Mouse (Mus musculus) left cerebral cortex, adult 18-20 months (tissue): ENCODE data around the gene Zswim8. TPM values are rescaled to one million over a fixed set of nuclear protein-coding genes. Genes with fewer than 3 reads are reported as not detected.

Source experiments
- DNase-seq, 2 experiments: peaks; one replicate each; pipeline ENCODE4 v3.0.0; 2021 to 2022; ENCODE audit warnings: low spot score in 2 of 2, mixed read lengths in 1 of 2
- long read RNA-seq, 2 experiments: library from polyadenylated mRNA; stranded (forward); transcript quantifications; one replicate each; pipeline ENCODE4 v2.0.0; 2021
- total RNA-seq, 2 experiments: library from RNA; stranded (reverse); gene quantifications; 2 replicates each; pipeline ENCODE4 v1.2.3; 2021

Gene Zswim8
- 100 to 1,000 TPM; 151 to 155 TPM for total RNA-seq
- long read RNA-seq, experiment 1, full-length matches to known transcripts: 4 of 37 reads
- long read RNA-seq, experiment 1, partial matches to known transcripts: 25 of 37 reads
- long read RNA-seq, experiment 1, other reads (novel, unspliced or antisense): 8 of 37 reads
- long read RNA-seq, experiment 2, partial matches to known transcripts: 21 of 27 reads
- long read RNA-seq, experiment 2, other reads (novel, unspliced or antisense): 6 of 27 reads

DNA sequence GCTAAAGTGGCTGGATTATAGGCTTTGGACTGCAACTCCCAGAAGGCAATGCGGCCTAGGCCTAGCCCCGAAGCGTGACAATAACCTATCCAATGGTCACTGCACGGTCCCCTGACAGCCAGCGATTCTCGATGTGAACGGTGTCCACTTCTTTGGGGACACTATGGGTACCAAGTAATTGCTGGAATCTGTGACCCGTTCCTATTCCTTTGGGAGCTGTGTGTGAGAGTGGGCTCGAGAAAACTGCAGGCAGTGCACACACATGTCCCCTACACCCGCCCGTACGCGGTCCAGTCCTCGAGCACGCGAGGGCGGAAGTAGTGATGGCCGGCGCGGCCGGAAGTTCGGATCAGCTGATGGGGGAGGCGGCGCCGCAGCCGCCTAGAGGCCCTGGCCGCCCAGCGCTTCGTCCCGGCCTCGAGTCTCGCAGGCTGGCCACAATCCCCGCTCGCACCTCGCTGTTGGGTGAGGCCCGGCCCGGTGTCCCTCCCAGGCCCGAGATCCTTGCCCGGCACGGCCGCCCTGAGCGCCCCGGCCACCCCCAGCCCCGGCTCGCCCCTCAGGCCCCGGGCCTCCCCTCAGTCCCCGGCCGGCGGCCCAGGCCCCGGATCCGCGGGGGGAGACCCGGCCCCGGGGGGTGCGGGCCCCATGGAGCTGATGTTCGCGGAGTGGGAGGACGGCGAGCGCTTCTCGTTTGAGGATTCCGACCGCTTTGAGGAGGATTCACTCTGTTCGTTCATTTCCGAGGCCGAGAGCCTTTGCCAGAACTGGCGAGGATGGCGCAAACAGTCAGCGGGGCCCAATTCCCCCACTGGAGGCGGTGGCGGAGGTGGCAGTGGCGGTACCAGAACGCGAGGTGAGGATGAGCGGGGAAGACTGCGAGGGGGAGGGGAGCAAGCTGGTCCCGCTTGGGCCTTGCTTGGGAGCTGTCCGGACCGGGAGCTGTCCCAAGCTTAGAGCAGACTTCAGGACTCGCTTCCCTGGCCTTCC, at the start of gene Zswim8:
Zswim8 (plus strand) TSS at position 352 of the 990 bp plus-strand sequence.
- DNase-seq: peak; percentile 88 to 91

DNA sequence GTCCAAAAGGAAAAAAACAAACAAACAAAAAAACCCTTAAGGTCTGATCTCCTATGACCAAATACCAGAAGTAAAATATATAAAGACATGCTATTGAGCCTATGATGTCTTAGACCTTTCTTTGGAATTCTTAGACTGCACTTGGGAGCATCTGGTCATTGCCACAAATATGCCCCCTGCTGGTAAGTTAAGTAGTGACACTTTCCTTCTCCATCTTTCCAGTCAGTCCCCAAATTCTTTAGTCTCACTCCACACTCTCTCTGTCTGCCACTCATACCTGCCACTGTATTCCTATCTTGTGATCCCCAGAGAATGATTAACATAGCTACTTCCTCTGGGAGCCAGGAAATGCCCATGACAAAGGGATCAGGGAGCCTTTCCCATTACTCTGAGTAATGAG, 49.0 kb upstream of the Zswim8 start:
- DNase-seq: peak; percentile 43 to 57

DNA sequence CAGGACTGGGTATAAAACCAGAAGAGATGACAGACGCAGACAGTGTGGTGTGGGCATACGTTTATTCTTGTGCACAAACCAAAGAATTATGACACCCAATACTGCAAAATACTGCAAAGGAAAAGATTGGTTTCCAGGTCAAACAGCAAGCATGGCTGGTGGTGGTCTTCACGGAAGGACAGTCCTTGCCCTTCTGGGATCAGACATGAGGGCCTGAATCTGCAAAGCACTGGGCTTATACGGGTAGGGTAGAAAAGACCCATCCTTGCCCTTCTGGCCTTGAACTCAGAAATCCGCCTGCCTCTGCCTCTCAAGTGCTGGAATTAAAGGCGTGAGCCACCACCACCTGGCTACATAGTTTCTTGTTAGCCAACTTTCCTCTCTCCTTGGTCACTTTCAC, 48.5 kb upstream of the Zswim8 start:
- DNase-seq: no peak

DNA sequence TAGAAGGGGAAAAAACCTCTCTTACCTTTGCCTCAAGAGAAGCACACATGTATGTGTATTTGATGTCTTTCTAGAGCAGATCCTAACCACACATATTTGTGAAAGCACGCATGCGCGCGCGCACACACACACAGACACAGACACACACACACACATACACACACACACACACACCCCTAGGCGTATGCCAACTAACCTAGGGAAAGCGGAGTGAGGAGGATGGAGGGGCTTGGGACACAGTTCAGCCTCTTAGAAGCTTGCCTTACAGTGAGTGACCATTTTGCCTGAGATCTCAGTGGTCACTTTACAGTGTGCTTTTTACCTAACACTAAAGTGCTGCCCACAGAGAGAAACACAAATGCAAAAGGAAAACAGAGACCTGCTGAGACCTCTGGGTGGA, 47.7 kb upstream of the Zswim8 start:
- no peak for DNase-seq

DNA sequence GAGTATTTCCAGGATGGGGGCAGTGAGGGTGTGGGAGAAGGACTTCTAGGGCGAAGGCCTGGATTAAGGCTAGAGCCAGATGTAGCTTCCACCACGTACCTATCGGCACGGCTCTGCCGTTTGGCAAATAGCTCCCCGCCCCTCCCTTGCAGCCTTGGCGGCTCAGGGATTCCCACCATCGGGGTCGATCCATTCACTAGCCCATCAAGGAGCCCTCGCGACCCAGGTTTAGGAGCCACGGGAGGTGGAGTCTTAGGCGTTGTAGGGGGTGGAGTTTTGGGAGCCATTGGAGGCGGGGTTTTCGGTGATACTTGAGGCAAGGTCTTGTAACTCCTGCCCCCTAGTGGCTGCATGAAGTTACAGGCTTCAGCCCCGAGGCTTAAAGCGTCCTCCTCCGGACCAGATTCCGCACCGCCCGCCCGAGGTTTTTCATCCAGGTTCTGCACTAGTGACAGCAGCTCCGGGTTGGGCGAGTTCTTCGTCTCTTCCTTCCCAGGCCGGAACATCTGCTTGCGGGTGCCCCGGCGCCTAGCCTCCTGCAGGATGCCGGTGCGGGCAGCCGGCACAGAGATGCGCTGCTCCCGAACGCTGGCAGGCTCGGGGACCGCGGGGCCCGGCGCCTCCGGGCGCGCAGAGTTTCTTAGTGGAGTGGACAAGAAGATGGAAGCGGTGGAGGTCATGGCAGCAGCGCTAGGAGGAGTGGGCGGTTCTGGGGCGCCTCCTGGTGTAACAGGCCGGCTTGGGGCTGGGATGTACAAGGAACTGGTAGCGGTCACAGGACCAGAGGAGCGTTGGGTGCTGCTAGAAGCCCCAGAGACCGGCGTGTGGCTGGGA, 46.3 kb upstream of the Zswim8 start:
- peak; percentile 93 for DNase-seq

DNA sequence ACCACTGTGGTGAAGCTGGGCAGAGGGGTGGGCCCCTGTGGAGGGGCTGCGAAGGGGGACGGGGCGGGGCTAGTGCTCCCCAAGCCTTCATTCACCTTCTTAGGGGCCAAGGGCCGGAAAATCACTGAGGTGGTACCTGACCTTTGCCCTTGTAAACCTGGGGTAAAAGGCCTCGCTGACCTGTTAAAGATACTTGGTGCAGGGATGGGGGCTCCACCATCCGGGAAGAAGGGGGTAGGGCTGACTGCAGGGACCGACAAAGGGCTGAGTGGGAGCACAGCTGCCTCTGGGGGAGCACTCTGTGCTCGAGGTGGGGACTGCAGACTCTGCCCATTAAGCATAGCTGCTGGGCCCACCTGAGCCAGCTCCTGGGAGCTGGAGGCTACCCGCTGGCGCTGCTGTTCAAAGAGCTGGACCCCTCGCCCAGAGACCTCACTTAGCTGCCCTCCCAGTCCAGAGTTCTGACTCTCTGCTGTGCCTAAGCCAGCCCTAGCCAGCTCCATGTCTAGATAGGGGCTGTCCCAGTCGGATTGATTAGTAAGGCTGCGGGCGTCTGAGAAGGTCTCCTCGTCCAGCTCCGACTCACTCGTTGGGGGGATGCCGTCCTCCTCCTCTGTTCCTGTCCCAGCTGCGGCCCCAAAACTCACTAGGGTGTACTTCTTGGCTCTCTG, 45.6 kb upstream of the Zswim8 start:
- DNase-seq: no peak

DNA sequence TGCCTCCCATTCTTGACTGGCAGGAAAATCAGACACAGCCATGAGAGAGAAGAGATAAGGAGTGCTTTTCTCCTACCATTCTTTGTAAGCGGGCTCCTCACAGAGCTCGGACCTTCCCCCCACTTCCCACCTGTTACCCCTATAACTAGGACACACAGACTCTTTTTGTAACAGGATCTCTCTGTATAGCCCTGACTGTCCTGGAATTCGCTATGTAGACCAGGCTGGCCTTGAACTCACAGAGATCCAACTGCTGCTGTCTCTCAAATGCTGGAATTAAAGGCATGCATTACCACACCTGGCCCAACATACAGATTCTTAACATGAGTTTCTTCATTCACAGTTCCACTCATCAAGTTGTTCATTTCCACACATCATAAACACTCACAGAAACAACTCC, 44.6 kb upstream of the Zswim8 start:
- no peak for DNase-seq

DNA sequence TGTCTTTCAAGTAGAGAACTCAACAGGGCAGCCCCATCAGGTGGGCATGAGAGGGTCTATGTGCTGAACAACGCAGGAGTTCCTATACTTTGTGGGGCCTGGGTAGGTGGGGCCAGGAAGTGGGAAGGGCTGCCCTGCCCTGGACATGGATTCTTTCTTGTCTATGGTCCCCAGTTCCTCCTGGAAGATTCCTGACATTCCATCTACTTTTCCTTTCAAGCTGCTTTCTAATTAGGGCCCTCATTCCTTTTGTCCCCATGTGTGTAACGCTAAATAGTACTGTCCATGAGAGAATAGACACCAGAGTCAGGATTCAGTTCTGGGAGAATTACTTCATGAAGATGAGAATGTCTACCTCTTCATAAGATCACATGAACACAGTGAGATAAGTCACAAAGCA, 43.8 kb upstream of the Zswim8 start:
- DNase-seq: no peak

DNA sequence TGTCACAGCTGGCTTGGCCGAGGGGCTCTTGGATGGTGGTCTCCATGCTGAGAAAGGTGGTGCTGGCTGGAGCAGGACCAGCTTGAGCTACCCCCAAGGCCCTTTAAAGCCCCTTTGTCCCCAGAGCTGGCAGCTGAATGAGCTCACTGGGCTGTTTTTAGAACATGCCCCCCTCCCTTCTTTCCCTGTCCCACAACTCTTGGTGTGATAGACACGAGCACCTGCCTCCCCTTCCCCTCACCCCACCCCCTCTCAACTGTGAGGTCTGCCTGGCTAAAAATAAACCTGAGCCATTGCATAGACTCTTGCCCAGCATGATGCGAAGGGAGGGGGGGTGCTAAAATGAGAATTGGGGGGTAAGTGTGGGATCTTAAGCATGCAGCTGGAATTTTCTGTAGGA, 42.9 kb upstream of the Zswim8 start:
- no peak for DNase-seq

DNA sequence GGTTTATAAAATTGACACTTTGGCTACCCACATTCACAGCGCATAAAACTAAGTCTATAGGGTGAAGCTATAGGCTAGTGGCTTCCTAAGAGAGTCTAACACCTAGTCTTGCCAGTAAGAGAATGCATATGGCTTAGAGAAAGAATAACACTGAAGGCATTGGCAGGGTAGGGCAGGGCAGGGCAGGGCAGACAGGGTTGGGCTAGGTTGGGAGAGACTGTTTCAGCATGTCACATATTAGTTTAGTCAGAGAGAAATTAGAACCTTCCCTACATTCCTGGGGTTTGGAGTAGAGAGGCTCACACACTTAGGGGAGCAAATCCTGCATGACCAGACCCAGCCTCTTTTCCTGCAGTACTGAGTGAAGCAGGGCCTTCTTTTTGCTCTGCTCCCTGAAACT, 39.9 kb upstream of the Zswim8 start:
- DNase-seq: no peak

DNA sequence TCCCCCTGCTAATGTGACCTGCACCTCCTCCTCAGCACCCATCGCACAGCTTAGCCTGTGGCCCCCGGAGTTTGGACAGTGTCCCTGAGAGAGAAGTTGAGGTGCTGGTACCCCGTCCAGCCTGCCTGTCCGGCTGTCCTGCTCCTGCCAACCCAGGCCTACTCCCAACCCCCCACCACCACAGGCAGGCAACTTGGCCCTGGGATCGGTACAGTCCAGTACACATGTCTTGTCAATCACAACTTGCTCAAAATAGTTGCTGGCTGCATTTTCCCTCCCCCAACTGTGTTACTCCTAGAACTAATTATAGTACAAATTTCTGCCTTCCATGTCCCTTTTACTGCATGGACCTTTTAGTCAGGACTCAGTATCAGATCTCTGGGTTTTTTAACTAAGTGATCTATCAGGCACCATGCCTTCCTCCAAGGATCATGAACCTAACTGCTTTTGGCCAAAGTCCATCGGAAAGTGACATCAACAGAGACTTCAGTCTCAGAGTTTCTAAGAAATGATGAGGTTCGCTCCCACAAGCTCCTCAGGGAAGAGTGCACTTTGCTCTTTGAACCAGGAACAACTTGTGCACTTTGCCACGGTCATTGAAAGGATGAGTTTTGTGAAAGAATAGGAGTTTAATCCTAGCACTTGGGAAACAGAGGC, 39.1 kb upstream of the Zswim8 start, which contains the start of gene Synpo2l:
Synpo2l (minus strand) TSS at position 201 of the 657 bp plus-strand sequence.
- no peak for DNase-seq

DNA sequence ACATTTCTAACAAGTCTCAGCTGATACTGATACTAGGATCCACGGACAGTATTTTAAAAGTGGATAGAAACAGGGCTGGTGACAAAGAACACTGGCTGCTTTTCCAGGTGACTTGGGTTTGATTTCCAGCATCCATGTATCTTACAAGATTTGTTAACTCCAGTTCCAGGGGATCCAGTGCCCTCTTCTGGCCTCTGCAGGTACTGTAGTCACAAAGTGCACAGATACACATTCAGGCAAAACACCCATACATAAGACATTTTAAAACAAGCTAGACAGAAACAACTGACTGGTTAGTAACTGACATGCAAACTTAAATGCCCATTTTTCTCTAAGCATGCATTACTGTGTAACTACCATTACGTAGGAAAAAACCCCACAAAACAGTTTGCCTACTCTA, 34.4 kb upstream of the Zswim8 start:
- DNase-seq: no peak

DNA sequence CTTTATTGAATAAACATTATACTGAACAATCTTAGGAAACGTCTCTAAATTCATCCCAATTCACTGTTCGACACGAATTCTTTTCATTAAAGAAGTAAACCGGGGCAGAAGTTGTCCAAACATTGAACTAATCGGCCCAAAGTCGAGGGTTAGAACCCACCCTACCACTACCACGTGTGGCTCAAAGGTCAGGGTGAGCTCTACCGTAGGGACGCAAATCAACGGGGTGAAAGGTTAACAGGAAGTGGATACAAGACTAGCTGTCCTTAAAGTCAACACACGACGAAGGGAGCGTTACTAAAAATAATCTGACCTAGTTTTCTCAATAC, 33.7 kb upstream of the Zswim8 start:
- DNase-seq: peak; percentile 39 to 42

DNA sequence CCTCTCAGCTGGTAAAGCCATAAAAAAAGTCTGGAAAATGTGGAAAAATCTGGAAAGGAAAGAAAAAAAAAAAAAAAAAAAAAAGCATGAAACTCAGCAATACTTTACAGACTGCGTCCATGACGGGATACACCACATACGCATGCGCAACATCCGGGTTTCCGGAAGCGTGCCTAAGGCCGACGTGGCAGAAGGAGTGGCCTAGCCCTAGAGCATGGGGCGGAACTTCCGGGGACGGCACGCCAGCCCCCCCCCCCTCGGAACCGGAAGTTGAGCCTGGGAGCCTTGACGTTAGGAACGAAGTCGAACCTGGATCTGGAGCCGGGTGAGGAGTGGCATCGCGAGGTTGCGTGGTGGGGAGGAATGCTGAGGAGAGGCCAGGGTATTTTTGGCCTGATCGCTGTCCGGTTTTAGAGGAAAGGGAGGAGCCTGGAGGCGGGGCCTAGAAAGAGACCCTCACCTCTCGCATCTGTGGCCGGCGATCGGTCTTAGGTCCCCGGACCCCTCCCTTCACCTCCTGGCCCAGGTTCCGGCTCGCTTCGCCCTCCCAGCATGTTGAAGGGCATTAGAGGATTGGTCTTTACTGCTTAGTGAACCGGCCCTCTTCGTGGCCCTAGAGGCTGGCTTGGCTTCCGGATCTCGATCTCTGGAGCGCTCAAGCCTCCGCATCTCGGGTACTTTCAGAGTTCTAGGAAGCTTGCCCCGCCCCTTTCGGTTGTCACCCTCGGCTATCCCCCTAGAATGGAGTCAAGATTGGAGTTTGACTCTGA, 33.1 kb upstream of the Zswim8 start, which contains the start of gene Sec24c:
Sec24c (plus strand) TSS at position 245 of the 770 bp plus-strand sequence.
- peak; percentile 97 to 99 for DNase-seq

DNA sequence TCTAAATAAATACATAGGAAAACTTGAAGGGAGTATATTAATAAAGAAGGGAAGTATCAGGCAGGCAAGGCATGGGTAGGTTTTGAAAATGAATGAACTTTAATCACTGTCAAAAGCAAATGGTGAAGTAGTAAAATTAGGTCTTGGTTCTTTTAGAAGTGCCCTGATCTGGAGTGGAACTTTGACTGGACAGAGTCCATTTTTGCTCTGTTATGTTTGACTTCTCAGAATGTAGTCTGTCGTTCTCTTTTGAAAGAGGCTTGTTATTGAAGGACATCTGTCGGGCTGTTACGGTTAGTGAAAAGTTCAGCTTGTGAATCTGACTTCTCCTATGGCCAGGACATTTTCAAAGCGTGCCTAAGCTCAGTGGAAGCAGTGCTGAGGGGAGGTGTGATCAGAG, 29.4 kb upstream of the Zswim8 start:
- no peak for DNase-seq

DNA sequence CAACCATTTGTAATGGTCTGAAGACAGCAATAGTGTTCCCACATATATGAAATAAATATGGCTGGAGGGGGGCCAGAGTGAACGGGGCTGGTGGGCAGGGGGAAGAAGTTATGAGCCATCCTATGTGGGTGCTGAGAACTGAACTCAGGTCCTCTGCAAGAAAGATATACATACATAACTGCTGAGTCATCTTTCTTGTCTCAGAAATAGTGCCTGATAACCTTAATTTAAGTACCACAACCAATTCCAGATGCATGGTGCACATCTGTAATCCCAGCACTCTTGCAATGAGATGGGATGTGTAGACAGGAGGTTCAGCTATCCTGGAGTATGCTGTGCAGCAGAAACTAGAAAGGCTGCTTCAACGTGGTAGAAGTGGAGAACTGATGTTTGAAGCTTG, 25.6 kb upstream of the Zswim8 start:
- no peak for DNase-seq

DNA sequence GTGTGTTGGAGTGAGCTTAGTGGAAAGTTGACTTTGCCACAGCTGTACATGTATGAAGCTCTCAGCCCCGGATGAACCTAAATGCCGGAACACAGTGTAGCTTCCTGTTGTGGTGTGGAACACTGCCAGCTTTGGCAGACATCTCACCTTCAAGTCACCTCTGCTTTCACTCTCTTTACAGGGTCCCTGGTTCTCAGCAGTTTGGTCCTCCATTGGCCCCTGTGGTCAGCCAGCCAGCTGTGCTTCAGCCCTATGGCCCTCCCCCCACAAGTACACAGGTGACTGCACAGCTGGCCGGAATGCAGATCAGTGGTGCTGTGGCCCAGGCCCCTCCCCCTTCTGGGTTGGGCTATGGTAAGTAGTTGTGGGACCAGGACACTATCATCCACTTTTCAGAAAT, 24.9 kb upstream of the Zswim8 start:
- DNase-seq: no peak

DNA sequence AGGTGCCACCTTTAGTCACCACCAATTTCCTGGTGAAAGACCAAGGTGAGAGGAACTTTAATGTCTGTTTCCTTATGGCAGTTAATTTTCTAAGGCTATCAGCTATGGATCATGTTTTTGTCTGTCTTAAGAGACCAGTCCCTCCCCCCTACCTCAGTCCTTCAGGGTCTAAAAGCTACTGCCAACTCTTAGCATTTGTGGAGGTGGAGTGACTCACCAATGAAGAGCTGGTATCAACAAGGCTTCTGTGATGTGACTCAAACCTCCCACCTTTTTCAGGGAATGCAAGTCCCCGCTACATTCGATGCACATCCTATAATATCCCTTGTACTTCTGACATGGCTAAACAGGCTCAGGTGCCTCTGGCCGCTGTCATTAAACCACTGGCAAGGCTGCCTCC, 20.8 kb upstream of the Zswim8 start:
- peak in 1 of 2 experiments; percentile 25 for DNase-seq

DNA sequence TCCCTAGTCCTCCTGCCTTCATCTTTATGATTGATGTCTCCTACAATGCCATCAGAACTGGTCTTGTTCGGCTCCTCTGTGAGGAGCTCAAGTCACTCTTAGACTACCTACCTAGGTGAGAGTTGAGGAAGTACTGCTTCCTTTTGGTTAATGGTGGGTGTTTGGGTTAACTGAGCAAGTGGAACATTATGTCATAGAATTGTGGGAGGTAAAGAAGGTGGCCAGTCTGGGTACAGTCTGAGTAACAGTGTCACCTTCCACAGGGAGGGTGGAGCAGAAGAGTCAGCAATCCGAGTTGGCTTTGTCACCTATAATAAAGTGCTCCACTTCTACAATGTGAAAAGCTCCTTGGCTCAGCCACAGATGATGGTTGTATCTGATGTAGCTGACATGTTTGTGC, 18.3 kb upstream of the Zswim8 start:
- DNase-seq: no peak

DNA sequence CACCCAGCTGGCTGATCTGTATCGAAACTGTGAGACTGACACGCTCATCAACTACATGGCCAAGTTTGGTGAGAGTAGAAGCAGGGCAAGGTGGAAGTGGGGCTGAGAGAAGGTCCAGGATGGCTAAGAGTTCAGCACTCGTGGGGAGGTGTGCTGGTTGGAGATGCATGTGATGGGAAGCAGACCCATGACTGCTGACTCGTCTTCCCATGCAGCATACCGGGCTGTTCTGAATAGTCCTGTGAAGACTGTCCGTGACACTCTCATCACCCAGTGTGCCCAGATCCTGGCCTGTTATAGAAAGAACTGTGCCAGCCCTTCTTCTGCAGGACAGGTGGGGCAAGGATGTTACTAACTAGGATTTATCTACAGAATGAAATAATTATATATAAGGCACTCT, 15.6 kb upstream of the Zswim8 start:
- no peak for DNase-seq
